Mouse (Mus musculus) midbrain, embryonic 10.5 days (tissue): ENCODE results near the gene Ppt2. TPM values are rescaled to one million over a fixed set of nuclear protein-coding genes. Genes with fewer than 3 reads are reported as not detected.

Experiments used
- DNase-seq: peaks from one replicate; pipeline ENCODE4 v3.0.0-alpha.2; 2017; ENCODE audit warnings: low spot score
- H3K27ac ChIP-seq: fragments of 300-500 bp; sonication (generic); replicated peaks from 2 replicates; pipeline ENCODE4 v1.5.1; 2016; ENCODE audit warnings: mild to moderate bottlenecking
- H3K27me3 ChIP-seq: fragments of 300-500 bp; sonication (generic); 2 replicates; pipeline ENCODE4 v1.6.1; 2016; ENCODE audit warnings: low read depth, mild to moderate bottlenecking; ENCODE audit not compliant: poor library complexity, severe bottlenecking
- H3K36me3 ChIP-seq: fragments of 300-500 bp; sonication (generic); 2 replicates; pipeline ENCODE4 v1.6.1; 2016; ENCODE audit warnings: mild to moderate bottlenecking, moderate library complexity
- H3K4me1 ChIP-seq: fragments of 300-500 bp; sonication (generic); 2 replicates; pipeline ENCODE4 v1.6.1; 2016
- H3K4me3 ChIP-seq: fragments of 300-500 bp; sonication (generic); 2 replicates; pipeline ENCODE4 v1.5.1; 2016; ENCODE audit warnings: mild to moderate bottlenecking, moderate library complexity
- H3K9me3 ChIP-seq: fragments of 300-500 bp; sonication (generic); replicated peaks from 2 replicates; pipeline ENCODE4 v1.6.1; 2016; ENCODE audit warnings: mild to moderate bottlenecking
- WGBS: fragments of 180-500 bp; shearing (Covaris S2); methylation state at CpG from one replicate; pipeline ENCODE4 v1.1.7; 2016; 5-methylcytosine and 5-hydroxymethylcytosine counted together
- polyA plus RNA-seq: library from polyadenylated mRNA; unstranded; fragments of >200 nt; fragmentation: Nextera tagmentation; extraction: Ambion mirVana; gene quantifications from 2 replicates; pipeline ENCODE4 v1.2.1, GENCODE M21; 2016

Ppt2 gene
- 22.5 and 23.6 TPM in 2 replicates for polyA plus RNA-seq

GRCm38 (mm10) chr17:34627943-34628643, at the start of gene Ppt2:
Ppt2 (minus strand) TSS chr17:34628510.
- no peak for DNase-seq
- WGBS: 7% methylated on average over 29 of the region's 29 CpGs
- H3K27ac ChIP-seq: peak within 1 kb of the TSS; percentile 94
- H3K4me1 ChIP-seq: peaks cover 71% of the 10 kb centered on the region
- peak within 1 kb of the TSS; percentile 64 for H3K4me3 ChIP-seq
- H3K9me3 ChIP-seq: no peaks in the 10 kb centered on the region
- peaks cover 16% of the 10 kb centered on the region for H3K36me3 ChIP-seq
- H3K27me3 ChIP-seq: peaks cover 50% of the 10 kb centered on the region

DNA sequence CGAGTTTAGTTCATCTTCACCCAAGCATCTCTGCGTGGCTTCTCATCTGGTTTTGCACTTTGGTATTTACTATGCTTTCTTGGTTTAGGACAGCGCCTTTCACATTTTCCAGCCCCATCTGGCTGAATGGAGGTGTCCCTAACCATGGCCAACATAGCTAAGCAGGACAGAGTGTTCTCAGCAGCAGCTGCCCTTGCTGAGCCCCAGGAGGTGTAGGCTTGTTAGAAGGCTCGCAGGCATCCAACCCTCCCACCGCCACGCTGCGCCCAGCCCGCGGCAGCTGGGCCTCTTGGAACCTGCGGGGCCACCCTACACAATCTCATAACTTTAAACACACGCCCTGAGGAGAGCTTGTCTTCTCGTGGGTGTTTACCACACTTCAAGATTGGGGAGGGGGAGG, 48.4 kb upstream of the Ppt2 start:
- Histone ChIP-seq H3K9me3 (no peaks in the 10 kb centered on the region), H3K4me3 (no peak overlapping the region), H3K4me1 (peaks cover 16% of the 10 kb centered on the region), H3K27me3 (peaks cover 69% of the 10 kb centered on the region), H3K27ac (no peak overlapping the region), H3K36me3 (no peaks in the 10 kb centered on the region)
- DNase-seq: no peak
- 71% methylated on average over 12 of the region's 12 CpGs for WGBS

DNA sequence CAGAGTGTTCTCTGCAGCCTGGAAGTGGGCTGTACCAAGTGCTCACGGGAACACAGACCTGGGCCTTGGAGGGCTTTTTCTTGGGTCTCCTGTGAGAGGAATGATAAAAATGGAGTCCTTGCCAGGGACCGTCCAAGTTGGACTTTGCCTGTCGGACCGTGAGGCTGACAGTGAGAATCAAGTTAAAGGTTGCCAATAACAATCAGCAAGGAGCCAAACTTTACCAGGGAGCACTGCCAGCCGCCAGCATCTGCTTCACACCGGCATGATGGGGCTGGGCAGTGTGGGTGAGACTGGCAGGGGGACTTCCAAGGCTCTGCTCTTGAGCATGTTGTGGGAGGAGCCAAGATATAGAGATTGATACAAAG, 47.8 kb upstream of the Ppt2 start:
- Histone ChIP-seq H3K27ac (no peak overlapping the region), H3K27me3 (peaks cover 75% of the 10 kb centered on the region), H3K4me1 (peaks cover 22% of the 10 kb centered on the region), H3K4me3 (no peak overlapping the region), H3K9me3 (no peaks in the 10 kb centered on the region), H3K36me3 (no peaks in the 10 kb centered on the region)
- DNase-seq: no peak
- 85% methylated on average over 6 of the region's 6 CpGs for WGBS

DNA sequence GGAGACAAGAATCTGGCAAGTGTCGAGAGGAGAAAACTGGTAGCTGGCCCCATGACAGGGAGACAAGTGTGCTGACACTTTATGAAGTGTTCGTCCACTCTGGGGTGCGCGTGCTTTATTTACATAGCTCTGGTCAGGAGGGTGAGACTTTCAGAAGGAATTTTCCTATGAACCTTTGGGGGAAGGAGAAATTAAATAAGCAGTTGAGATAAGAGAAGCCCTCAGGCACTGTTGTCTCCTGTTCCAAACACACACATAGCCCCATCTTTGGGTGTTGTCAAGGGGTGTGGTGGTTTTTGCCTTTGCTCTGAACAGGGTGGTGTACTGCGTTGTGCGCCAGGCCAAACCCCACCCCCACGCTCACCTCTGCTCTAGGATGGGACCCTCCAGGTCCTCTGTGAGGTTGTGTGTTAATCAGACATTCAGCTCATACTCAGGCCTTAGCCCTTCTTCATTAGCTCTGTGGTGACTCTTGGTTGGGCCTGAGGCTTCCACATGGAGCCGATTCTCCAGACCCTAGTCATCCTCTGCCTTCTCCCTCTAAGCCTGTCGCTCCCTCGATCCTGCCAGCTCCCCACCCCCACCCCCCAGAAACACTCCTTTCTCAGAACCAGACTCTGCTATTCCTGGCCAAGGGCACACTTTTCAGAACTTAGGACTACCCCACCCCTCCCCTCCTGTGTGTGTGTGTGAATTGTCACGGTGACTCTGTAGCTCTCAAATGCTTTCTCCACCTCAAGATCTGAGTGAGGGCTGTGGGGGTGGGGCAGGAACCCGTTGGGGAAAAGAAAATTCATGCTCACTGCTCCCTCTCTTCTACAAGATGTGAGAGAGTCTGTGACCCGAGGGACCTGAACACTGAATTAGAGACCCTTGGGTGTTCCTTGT, 47.1 kb upstream of the Ppt2 start:
- no peaks in the 10 kb centered on the region for H3K9me3 ChIP-seq
- peaks cover 25% of the 10 kb centered on the region for H3K4me1 ChIP-seq
- WGBS: 82% methylated on average over 13 of the region's 13 CpGs
- H3K4me3 ChIP-seq: no peak overlapping the region
- H3K27ac ChIP-seq: no peak overlapping the region
- no peak for DNase-seq
- H3K27me3 ChIP-seq: peaks cover 79% of the 10 kb centered on the region
- no peaks in the 10 kb centered on the region for H3K36me3 ChIP-seq

GRCm38 (mm10) chr17:34674524-34675204, 46.4 kb upstream of the Ppt2 start:
- peaks cover 19% of the 10 kb centered on the region for H3K4me1 ChIP-seq
- H3K36me3 ChIP-seq: no peaks in the 10 kb centered on the region
- no peaks in the 10 kb centered on the region for H3K9me3 ChIP-seq
- DNase-seq: no peak
- H3K27me3 ChIP-seq: peaks cover 79% of the 10 kb centered on the region
- no peak overlapping the region for H3K4me3 ChIP-seq
- 76% methylated on average over 11 of the region's 11 CpGs for WGBS
- no peak overlapping the region for H3K27ac ChIP-seq

- DNase-seq: no peak
- H3K27me3 ChIP-seq: peaks cover 78% of the 10 kb centered on the region
These were observed 44.8 kb upstream of the Ppt2 start for GRCm38 (mm10) chr17:34673139-34673538.

GRCm38 (mm10) chr17:34672246-34672792, 44.0 kb upstream of the Ppt2 start:
- peaks cover 78% of the 10 kb centered on the region for H3K27me3 ChIP-seq

More at GRCm38 (mm10) chr17:34673139-34673538, 44.8 kb upstream of the Ppt2 start:
- no peak overlapping the region for H3K4me3 ChIP-seq
- WGBS: 90% methylated on average over 7 of the region's 7 CpGs
- peaks cover 19% of the 10 kb centered on the region for H3K4me1 ChIP-seq
- H3K36me3 ChIP-seq: no peaks in the 10 kb centered on the region
- no peak overlapping the region for H3K27ac ChIP-seq
- no peaks in the 10 kb centered on the region for H3K9me3 ChIP-seq

GRCm38 (mm10) chr17:34671151-34672066, 43.1 kb upstream of the Ppt2 start:
- H3K4me1 ChIP-seq: peaks cover 19% of the 10 kb centered on the region
- H3K27ac ChIP-seq: no peak overlapping the region; the same call in 1 of the 2 replicates
- peaks cover 75% of the 10 kb centered on the region for H3K27me3 ChIP-seq
- DNase-seq: peak; percentile 61
- peak overlapping the region; percentile 54 for H3K4me3 ChIP-seq
- WGBS: 9% methylated on average over 90 of the region's 93 CpGs
- no peaks in the 10 kb centered on the region for H3K36me3 ChIP-seq
- H3K9me3 ChIP-seq: no peaks in the 10 kb centered on the region

More at GRCm38 (mm10) chr17:34672246-34672792, 44.0 kb upstream of the Ppt2 start:
- no peak for DNase-seq
- WGBS: 34% methylated on average over 49 of the region's 49 CpGs
- Histone ChIP-seq H3K36me3 (no peaks in the 10 kb centered on the region), H3K4me1 (peaks cover 19% of the 10 kb centered on the region), H3K27ac (no peak overlapping the region), H3K4me3 (peak overlapping the region; percentile 54), H3K9me3 (no peaks in the 10 kb centered on the region)

- WGBS: 64% methylated on average over 7 of the region's 7 CpGs
- H3K4me3 ChIP-seq: peak within 1 kb of the TSS; percentile 54
- no peaks in the 10 kb centered on the region for H3K9me3 ChIP-seq
- H3K4me1 ChIP-seq: peaks cover 19% of the 10 kb centered on the region
- no peaks in the 10 kb centered on the region for H3K36me3 ChIP-seq
- DNase-seq: no peak
- no peak within 1 kb of the TSS for H3K27ac ChIP-seq
- peaks cover 64% of the 10 kb centered on the region for H3K27me3 ChIP-seq
These were observed 41.9 kb upstream of the Ppt2 start, which contains the start of gene Tnxb for GRCm38 (mm10) chr17:34670235-34670634. Tnxb (plus strand) TSS chr17:34670535.

DNA sequence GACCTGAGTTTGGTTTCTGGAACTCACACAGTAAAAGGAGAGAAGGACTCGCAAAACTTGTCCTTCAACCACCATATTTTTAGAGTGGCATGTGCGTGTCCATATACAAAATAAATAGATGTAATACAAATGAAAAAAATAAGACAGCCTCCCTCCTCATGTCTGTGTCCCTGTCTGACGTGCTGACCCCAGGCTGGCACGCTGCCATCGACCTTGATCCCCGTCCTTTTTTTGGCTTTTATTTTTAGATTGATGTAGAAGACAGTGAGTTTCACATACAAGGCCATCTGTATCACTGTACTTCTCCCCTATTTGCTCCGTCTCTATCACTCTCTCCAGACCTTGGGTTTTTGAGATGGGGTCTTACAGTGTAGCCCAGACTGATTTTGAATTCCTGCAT, 36.2 kb upstream of the Ppt2 start:
- peaks cover 15% of the 10 kb centered on the region for H3K4me1 ChIP-seq
- no peak overlapping the region for H3K27ac ChIP-seq
- no peaks in the 10 kb centered on the region for H3K36me3 ChIP-seq
- WGBS: 81% methylated on average over 7 of the region's 7 CpGs
- DNase-seq: no peak
- H3K9me3 ChIP-seq: no peaks in the 10 kb centered on the region
- H3K4me3 ChIP-seq: no peak overlapping the region
- H3K27me3 ChIP-seq: peaks cover 33% of the 10 kb centered on the region

DNA sequence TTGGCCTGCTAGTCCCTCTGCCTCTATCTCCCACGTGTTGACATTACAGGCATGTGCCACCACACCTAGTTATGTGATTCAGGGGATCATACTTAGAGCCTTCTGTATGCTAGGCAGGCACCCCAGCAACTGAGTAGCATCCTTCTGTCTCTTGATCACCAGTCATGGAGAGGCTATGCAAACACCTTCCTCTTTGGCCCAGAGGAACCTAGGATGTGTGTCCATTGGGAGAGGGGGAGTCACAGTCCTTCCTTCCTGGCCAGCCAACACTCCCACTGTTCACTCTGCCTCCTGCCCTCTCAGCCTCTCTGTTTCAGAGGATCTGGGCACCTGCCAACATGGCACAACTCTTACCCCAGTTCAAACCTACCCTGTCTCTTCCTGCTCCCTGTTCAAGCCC, 35.2 kb upstream of the Ppt2 start:
- H3K9me3 ChIP-seq: no peaks in the 10 kb centered on the region
- H3K4me3 ChIP-seq: no peak overlapping the region
- H3K36me3 ChIP-seq: no peaks in the 10 kb centered on the region
- WGBS: 50% methylated on average over 1 of the region's 1 CpGs
- peaks cover 36% of the 10 kb centered on the region for H3K27me3 ChIP-seq
- DNase-seq: no peak
- H3K27ac ChIP-seq: no peak overlapping the region
- peaks cover 15% of the 10 kb centered on the region for H3K4me1 ChIP-seq
